Mouse (Mus musculus) C2C12 (cell line): Measurements from ENCODE around the gene Plcb4. TPM values are rescaled to one million over a fixed set of nuclear protein-coding genes. Genes with fewer than 3 reads are reported as not detected.

Experiments
- H3K27me3 ChIP-seq: one replicate; pipeline ENCODE4 v1.6.1; 2011; ENCODE audit not compliant: control insufficient read depth, insufficient read depth, insufficient read length
- H3K36me3 ChIP-seq: one replicate; pipeline ENCODE4 v1.6.1; 2011; ENCODE audit not compliant: control insufficient read depth, insufficient read depth
- H3K4me3 ChIP-seq: one replicate; pipeline ENCODE4 v1.5.1; 2011; ENCODE audit warnings: mild to moderate bottlenecking, control low read depth; ENCODE audit not compliant: poor library complexity, insufficient read depth, severe bottlenecking
- H3K79me2 ChIP-seq: one replicate; pipeline ENCODE4 v1.6.1; 2011; ENCODE audit not compliant: control insufficient read depth, insufficient read depth
- H3K79me3 ChIP-seq: one replicate; pipeline ENCODE4 v1.6.1; 2011; ENCODE audit warnings: low read depth, control low read depth
- H3ac ChIP-seq: one replicate; pipeline ENCODE3; 2011; ENCODE audit warnings: low read depth; ENCODE audit not compliant: control insufficient read depth, insufficient read length
- CEBPB ChIP-seq: IDR thresholded peaks from one replicate; pipeline ENCODE4 v1.6.1; 2011; ENCODE audit warnings: low read depth, mild to moderate bottlenecking, control low read depth, moderate library complexity
- CTCF ChIP-seq: IDR thresholded peaks from one replicate; pipeline ENCODE4 v1.5.1; 2011; ENCODE audit not compliant: control insufficient read depth, insufficient read depth, insufficient read length
- FOSL1 ChIP-seq: IDR thresholded peaks from one replicate; pipeline ENCODE4 v1.8.0; 2011; ENCODE audit warnings: mild to moderate bottlenecking, low read length; ENCODE audit not compliant: poor library complexity, insufficient read depth, severe bottlenecking
- MAX ChIP-seq: IDR thresholded peaks from one replicate; pipeline ENCODE4 v1.6.1; 2011; ENCODE audit warnings: mild to moderate bottlenecking, control low read depth
- MYOD1 ChIP-seq: IDR thresholded peaks from one replicate; pipeline ENCODE4 v1.6.1; 2011; ENCODE audit warnings: low read depth; ENCODE audit not compliant: control insufficient read depth, insufficient read length
- MYOG ChIP-seq: IDR thresholded peaks from one replicate; pipeline ENCODE4 v1.6.1; 2011; ENCODE audit not compliant: control insufficient read depth, insufficient read length; ENCODE audit errors: extremely low read depth
- USF1 ChIP-seq: IDR thresholded peaks from one replicate; pipeline ENCODE4 v1.6.1; 2011; ENCODE audit warnings: low read depth, mild to moderate bottlenecking, control low read depth, moderate library complexity
- polyA plus RNA-seq: library from polyadenylated mRNA; unstranded; fragments of >200 nt; fragmentation: generic; extraction: Trizol; gene quantifications from one replicate; pipeline ENCODE4 v1.2.1, GENCODE M21; 2012; ENCODE audit warnings: missing spikeins

Gene Plcb4
- polyA plus RNA-seq, 1 experiment, result 3.0 TPM

DNA sequence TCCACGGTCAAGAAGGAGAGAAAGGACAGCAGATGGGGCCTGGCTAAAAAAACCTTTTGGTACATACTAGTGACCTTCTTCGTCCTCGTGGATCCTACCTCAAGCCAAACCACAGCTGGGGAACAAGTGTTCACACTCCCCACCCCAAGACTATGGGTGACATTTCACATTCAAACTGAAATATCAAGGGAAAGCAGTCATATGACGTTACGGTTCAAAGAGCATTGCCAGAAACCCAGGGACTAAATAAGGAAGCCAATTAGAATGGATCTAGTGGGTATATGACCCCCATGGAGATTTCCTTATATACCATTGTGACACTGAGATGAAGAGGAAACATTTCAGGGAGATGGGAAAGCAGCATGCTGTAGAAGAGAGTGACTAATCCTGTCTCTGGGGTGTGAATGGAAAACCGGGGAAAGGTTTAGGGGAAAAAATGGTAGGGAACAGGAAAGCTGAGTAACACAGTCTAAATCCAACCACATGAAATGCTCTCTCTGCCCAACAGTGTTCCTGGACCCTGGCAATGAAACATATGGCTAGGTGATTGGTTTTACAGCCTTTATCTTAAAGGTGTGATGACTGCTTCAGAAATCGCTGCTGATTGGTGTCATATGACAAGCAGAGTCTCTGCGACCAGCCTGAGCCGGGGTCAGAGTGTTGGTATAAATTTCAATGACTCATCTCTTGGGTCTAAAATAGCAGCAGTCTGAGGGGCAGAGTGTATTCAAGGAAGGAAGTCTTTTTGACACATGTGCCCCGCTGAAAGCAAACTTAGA, 114.6 kb downstream of the Plcb4 start:
- Histone ChIP-seq H3K4me3 (no peak overlapping the region), H3K36me3 (no peaks in the 10 kb centered on the region), H3K27me3 (no peaks in the 10 kb centered on the region), H3ac (no peak overlapping the region), H3K79me3 (no peaks in the 10 kb centered on the region), H3K79me2 (no peaks in the 10 kb centered on the region)
- no peak for TF ChIP-seq FOSL1
- TF ChIP-seq MYOD1, result no peak
- TF ChIP-seq MAX, result no peak
- no peak for TF ChIP-seq CEBPB
- peak; percentile 15 for TF ChIP-seq USF1
- TF ChIP-seq CTCF, result no peak

DNA sequence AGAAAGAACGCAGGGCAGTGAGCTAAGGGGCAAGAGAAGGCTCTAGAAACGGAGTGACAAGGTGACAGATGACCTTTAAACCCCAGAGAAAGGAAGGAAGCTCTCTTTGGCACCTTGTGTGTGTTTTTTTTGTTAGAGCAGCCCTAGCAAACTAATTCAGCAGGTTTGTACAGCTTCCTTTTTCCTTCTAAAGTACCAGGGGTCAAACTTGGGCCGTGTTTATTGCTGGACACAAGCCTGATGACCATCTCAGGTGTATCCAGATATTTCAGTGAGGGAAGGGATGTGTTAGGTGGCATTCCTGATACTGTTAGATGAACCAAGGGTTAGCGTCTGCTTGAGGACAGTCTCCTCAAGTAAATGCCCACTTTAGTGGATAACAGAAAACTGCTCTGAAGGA, 116.2 kb downstream of the Plcb4 start:
- Histone ChIP-seq H3K4me3 (no peak overlapping the region), H3ac (no peak overlapping the region), H3K79me2 (no peaks in the 10 kb centered on the region), H3K27me3 (no peaks in the 10 kb centered on the region), H3K79me3 (no peaks in the 10 kb centered on the region), H3K36me3 (no peaks in the 10 kb centered on the region)
- no peak for TF ChIP-seq MYOG
- TF ChIP-seq CTCF, result no peak
- TF ChIP-seq CEBPB, result no peak
- TF ChIP-seq MAX, result no peak
- TF ChIP-seq MYOD1, result no peak
- TF ChIP-seq USF1, result no peak

DNA sequence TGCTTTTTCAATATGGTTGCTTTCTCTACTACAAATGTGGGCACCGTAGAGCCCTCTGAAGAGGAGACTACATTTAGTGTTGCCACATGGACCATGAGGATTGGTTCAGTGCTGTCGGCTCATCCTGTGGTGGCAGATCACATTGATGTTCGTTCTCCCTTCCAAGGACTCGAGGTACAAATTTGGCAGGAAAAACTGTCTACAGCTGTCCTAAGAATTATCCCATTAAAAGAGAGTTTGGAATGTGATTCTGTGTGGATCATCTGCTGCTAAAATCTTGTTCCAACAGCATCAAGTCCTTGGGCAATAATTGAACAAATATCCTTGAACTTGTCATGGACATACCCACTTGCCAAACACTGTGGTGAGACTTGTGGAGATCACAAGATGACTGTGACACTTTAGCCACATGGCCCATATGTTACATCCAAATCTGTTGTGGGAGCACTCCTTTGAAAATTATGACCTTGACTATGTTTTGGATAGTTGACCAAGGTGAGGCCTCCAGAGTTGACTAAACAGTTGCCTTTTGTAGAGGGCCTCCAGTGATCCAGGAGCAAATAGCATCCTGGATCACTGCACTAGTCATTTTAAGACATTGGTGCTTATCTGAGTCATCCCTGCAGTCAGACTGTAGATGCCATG, 117.4 kb downstream of the Plcb4 start:
- H3ac ChIP-seq, result no peak overlapping the region
- H3K36me3 ChIP-seq, result no peaks in the 10 kb centered on the region
- no peak overlapping the region for H3K4me3 ChIP-seq
- no peaks in the 10 kb centered on the region for H3K79me2 ChIP-seq
- TF ChIP-seq FOSL1, result no peak
- no peak for TF ChIP-seq MAX
- TF ChIP-seq USF1, result no peak
- no peak for TF ChIP-seq MYOD1
- TF ChIP-seq CEBPB, result no peak
- TF ChIP-seq MYOG, result no peak
- no peak for TF ChIP-seq CTCF
- no peaks in the 10 kb centered on the region for H3K27me3 ChIP-seq
- no peaks in the 10 kb centered on the region for H3K79me3 ChIP-seq

- no peaks in the 10 kb centered on the region for H3K36me3 ChIP-seq
- no peak overlapping the region for H3ac ChIP-seq
- H3K27me3 ChIP-seq, result no peaks in the 10 kb centered on the region
- H3K79me2 ChIP-seq, result no peaks in the 10 kb centered on the region
- TF ChIP-seq CTCF, result no peak
- no peak for TF ChIP-seq CEBPB
- TF ChIP-seq FOSL1, result no peak
- TF ChIP-seq MYOG, result no peak
- TF ChIP-seq MYOD1, result no peak
- TF ChIP-seq USF1, result no peak
- TF ChIP-seq MAX, result no peak
- no peak overlapping the region for H3K4me3 ChIP-seq
- no peaks in the 10 kb centered on the region for H3K79me3 ChIP-seq
Observed at GRCm38 (mm10) chr2:135781391-135781790, 122.6 kb downstream of the Plcb4 start.

- TF ChIP-seq MYOD1 (no peak), FOSL1 (no peak), CTCF (no peak), MYOG (no peak), CEBPB (no peak), MAX (no peak), USF1 (no peak)
- no peaks in the 10 kb centered on the region for H3K79me3 ChIP-seq
- no peaks in the 10 kb centered on the region for H3K36me3 ChIP-seq
- H3K27me3 ChIP-seq, result no peaks in the 10 kb centered on the region
- no peak overlapping the region for H3K4me3 ChIP-seq
- H3ac ChIP-seq, result no peak overlapping the region
- no peaks in the 10 kb centered on the region for H3K79me2 ChIP-seq
Observed at GRCm38 (mm10) chr2:135787415-135787814, 128.6 kb downstream of the Plcb4 start.
